Mouse (Mus musculus): Measurements from ENCODE around the gene Acmsd. TPM values are rescaled to one million over a fixed set of nuclear protein-coding genes. Genes with fewer than 3 reads are reported as not detected.
A peak's percentile ranks its signal among the peaks of the same experiment; 100 is the strongest.
"Not testable (repeated sequence)": the region's sequence is repeated elsewhere in the genome, so short reads cannot be mapped to it uniquely, and the experiment has no call there.

The Acmsd gene
- not detected for total RNA-seq (2022)

DNA sequence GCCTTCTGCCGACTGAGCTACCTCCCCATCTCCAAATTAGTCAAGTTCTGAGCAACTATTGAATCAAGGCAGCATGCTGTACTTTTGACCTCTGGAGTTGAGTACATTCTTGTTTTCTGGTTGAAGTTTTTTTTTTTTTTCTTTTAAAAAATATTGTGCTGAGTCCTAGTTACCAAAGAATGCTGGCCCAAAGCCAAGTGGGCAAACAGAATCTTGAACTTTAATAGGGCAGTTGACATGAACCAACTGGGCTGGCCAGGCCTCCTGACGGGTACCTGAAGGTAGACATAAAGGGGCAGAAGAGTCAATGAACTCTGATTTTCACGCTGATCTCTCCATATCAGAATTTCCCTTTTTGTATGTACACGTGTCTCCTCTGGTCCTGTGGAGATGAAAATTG is at the start of gene Acmsd:
Gene Acmsd, plus strand, starts transcription at position 318 of the 400 bp plus-strand sequence.
- DNase-seq: no peak

DNA sequence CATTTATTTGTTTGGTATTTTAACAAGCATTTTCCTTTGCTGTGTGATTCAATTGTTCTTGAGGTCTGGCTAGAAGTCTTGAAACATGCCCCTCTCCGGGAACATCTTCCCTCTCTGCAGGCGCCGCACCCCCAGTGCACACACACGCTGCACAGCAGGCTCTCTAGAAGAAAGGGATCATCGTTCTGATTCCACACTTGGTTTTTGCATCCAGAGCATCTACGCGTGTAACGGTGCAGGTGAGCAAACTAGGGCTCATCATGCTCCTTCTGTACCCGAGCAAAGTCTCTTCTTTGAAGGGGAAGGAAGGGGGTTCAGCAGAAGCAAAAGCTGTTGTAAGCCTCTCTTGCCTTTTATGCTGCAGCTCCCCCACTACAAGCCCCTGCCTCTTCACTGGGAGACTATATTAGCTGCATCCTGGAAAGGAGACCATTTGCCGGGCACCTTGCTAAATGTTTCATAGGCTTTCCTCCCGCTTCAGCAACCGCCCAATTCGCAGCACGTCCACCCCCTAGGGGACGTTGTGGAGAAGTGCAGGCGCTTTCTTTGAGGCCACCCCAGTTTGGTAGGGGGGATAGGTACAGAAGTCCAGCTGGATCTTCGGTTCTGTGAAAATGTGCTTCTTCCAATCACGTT is 49.6 kb upstream of the Acmsd start, which contains the start of gene Tmem163:
Gene Tmem163, minus strand, starts transcription at position 51 of the 636 bp plus-strand sequence.
- DNase-seq: peak; percentile 7

- DNase-seq: no peak
Measured at GRCm38 (mm10) chr1:127696533-127696932, 32.7 kb upstream of the Acmsd start.

- DNase-seq: no peak
Measured at GRCm38 (mm10) chr1:127702187-127702586, 27.0 kb upstream of the Acmsd start.

GRCm38 (mm10) chr1:127706269-127706668 is 22.9 kb upstream of the Acmsd start:
- no peak for DNase-seq

GRCm38 (mm10) chr1:127716441-127716840 is 12.8 kb upstream of the Acmsd start:
- no peak for DNase-seq

DNA sequence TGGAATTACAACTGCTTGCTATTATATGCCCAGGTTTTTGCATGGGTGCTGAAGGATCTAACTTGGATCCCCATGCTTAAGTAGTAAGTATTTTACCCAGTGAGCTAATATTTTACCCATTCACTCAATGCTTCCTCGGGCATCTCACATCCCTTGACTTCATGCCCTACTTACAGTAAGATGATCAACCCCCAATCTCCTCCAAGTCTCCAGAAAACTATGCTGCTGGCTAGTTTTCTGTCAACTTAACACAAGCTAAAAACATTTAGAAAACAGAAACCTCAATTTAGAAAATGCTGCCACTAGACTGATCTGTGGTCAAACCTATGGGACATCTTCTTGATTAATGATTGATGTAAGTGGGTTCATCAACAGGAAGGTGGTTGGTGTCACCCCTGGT is 10.9 kb upstream of the Acmsd start:
- DNase-seq: no peak

DNA sequence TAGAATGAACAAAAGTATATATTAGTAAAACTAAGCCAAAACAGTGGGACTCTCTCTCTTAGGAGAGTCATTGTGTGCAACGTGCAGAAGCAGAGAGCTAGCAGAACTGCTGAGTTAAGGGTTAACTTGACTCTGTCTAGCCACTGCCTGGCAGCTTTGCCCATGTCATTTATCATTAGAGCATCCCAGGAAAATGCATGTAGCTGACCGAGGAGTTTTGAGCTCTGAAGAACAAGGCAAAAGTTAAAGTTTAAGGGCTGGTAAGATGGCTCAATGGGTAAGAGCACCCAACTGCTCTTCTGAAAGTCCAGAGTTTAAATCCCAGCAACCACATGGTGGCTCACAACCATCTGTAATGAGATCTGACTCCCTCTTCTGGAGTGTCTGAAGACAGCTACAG is 5.6 kb upstream of the Acmsd start:
- DNase-seq: no peak

- DNase-seq: no peak
Measured at GRCm38 (mm10) chr1:127731086-127731485, 1.9 kb downstream of the Acmsd start.

DNA sequence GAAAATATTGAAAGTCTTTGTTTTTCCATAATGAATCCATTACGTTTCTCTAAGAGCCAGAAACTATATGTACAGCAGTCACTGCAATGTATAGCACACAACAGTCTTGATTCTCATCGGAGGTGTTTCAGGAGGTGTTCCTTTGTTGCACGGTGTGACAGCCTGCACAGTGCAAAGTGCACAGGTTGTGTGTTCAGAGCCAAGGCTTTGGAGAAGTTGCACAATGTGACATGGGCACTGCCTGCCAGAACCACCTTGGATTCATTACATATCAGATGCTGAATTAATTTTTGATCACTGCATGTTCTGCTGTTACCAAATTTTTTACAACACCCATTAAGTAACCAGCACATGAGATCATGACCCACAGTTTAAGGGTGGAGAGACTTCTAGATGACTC is 3.2 kb downstream of the Acmsd start:
- no peak for DNase-seq

GRCm38 (mm10) chr1:127732841-127733240 is 3.6 kb downstream of the Acmsd start:
- DNase-seq: no peak

DNA sequence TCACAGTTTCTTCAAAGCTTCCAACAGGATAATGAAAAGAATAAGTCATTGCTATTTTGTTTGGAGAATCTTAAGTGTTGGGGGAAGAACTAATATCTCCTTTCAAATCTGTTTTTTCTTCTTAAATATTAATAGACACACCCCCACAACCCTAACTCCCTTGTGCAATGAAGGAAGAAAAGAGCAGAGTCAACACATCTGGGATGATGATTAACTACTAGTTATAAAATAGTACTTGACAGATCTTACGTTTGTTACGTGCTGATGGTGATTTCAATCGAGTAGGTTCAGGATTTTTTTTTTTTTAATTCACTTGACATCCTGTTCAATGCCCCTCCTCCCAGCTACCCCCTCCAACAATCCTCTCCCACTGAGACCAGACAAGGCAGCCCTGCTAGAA is 6.1 kb downstream of the Acmsd start:
- DNase-seq: no peak

- DNase-seq: no peak
Measured at GRCm38 (mm10) chr1:127750401-127751102, 21.3 kb downstream of the Acmsd start.

- no peak for DNase-seq
Measured at GRCm38 (mm10) chr1:127755806-127756205, 26.6 kb downstream of the Acmsd start.

- no peak for DNase-seq
Measured at GRCm38 (mm10) chr1:127756331-127757163, 27.3 kb downstream of the Acmsd start.

DNA sequence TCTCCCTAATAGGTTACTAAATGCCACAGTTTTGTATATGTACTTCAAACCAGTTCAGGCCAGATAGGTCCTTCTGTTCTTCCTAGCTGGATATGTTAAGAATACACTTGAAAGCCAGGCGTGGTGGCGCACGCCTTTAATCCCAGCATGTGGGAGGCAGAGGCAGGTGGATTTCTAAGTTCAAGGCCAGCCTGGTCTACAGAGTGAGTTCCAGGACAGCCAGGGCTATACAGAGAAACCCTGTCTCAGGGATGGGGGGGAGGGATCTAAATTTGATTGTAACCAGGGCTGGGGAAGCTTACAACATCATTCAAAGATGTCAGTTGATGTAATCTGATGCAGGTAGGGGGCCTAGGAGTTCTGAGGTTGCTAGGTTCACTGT is 27.9 kb downstream of the Acmsd start:
- not testable (repeated sequence) for DNase-seq

DNA sequence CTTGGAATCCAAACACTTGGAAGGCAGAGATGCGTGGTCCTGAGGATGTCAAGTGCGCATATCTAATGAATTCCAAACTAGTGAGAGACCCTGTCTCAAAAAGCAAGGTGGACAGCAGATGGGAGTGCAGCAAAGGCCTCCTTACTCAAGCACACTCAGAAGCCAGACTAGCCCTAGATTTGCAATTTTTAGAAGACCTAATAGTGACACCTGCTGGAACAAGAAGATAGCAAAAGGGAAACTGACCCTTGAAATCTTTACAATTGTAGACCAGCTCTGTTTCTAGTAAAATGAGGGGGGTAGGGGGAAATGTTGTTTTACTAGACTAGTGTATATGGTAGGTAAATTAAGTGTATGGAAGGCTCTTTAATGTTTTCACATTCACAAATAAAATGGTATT is 36.3 kb downstream of the Acmsd start:
- DNase-seq: no peak

DNA sequence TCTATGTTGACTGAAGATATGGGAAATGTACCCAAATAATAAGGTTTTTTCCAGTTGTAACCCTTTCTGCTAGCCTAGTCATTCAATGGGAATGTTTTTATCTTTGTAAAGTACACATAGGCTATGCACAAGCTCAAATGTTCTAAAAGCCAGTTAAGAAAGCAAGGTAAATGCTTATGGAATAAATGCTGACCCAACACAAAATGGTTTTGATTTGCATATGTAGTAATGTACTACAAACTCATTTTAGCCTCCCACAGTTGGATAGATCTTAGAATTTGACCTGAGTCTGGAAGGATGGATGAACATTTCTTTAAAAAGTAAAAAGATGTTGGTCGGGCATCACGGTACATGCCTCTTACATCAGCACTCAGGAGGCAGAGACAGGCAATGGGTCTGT is 37.5 kb downstream of the Acmsd start:
- no peak for DNase-seq

- DNase-seq: peak; percentile 18
Measured at GRCm38 (mm10) chr1:127773198-127773802, 44.1 kb downstream of the Acmsd start.

DNA sequence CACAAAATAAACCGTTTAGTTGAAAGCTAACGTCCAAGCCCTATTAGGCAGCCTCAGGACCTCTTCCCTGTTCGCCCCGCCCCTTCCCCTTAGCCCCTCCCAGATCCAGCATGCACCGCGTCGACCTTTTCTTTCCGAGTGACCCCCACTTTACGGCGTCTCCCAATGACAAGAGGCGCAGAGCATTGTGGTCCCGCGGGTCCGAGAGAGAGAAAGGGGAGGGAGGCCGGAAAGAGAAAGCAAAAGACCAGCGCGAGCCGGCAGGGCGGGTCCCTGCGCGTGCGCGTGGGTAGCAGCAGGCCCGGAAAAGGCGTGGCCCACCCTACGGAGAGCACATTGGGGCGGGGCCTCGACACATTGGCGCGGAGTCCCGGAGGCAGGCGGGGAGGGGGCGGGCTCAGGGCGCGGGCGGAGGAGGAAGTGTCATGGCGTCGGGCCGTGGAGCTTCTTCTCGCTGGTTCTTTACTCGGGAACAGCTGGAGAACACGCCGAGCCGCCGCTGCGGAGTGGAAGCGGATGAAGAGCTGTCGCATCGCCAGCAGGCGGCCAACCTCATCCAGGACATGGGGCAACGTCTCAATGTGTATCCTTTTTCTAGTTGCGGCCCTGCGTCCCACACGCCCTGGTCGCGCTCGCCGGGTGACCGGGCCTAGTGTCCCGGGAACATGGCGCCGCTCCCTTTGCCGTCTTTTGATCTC is 44.7 kb downstream of the Acmsd start, which contains the start of gene Ccnt2:
Gene Ccnt2, plus strand, starts transcription at position 362 of the 698 bp plus-strand sequence.
- peak; percentile 100 for DNase-seq

GRCm38 (mm10) chr1:127774501-127774880 is 45.3 kb downstream of the Acmsd start:
- peak; percentile 68 for DNase-seq

DNA sequence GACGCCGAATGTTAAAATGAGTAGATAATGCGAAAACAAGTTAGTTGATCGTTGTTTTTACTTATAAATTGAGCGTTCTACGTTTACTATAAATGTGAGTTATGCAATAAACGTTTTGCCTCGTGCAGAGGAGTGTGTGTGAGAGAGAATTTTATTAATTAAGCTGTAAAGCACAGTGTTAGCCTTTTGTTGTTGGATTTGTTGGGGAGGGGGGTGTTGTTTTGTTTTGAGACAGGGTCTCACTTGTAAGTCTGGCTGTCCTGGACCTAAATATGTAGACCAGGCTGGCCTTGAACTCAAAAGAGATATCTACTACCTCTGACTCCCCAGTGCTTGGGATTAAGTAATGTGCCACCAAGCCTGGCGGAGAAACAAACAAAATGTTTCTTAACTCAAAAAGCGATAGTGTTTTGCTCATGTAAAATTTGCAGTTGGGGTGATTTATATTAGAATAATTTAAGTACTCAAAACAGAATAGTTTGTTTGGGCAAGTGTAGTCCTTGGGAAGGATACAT is 46.0 kb downstream of the Acmsd start:
- DNase-seq: no peak

Measured in adrenal gland, adult 8-10 months (tissue).